Mouse (Mus musculus): ENCODE data around the gene Dusp13.

Dusp13 gene

DNA sequence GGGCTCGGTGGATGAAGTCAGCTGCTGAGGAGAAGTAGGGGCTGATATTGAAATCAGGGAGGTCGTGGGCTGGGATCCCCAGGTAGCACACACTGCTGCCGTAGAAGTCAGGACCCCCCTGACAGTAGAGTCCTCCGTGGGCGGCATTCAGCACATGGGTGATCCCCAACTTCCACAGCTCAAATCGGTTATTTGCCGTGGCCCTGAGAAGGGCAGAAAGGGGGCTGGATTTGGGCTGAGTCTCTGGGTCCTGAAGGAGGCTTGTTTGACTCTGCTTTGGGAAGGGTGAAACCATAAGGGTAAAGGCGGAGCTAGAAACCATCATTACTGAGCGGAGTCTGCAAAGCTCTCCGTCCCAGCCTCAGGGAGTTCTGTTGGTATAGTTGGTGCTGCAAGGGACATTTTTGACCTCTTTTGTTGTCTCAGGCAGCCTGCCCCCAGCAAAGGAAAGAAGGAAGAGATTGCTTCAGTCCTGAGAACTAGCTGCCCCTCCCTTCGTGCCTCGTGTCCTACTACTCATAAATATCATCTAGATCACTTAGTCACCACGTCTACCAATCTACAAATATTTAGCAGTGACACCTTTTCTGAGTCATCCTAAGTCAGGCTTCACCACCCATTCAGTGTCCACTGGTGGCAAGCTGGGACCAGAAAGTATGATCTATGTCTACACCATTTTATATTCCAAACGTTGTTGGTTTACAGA is 3.4 kb downstream of the Dusp13 start:
- no peak for DNase-seq (ENCODE audit: low spot score)

- DNase-seq (ENCODE audit: low spot score), result no peak
These were observed 4.1 kb downstream of the Dusp13 start for GRCm38 (mm10) chr14:21746846-21747245.

- no peak for DNase-seq (ENCODE audit: low spot score)
These were observed 4.7 kb downstream of the Dusp13 start for GRCm38 (mm10) chr14:21746251-21746650.

GRCm38 (mm10) chr14:21745149-21745548 is 5.8 kb downstream of the Dusp13 start:
- no peak for DNase-seq (ENCODE audit: low spot score)

- DNase-seq (ENCODE audit: low spot score), result no peak
These were observed 6.8 kb downstream of the Dusp13 start for GRCm38 (mm10) chr14:21744169-21744568.

DNA sequence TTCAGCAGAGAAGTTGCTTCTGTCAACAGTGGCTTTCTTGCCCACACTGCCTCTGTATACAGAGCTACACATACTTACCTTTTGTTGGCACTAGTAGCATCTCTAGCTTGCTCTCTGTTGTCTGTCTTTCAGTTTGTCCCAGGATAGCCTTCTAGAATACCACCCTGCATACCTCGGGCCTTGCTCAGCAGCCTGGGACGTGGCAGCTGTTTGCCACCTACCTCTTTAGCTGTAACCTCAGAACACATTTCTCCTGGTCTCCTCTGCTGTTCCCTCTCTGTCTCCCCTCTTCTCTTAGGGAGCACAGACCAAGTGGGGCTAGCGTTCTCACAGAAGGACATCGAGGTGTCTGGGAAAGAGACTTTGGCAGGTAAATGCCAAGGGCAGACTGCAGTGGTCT is 8.5 kb downstream of the Dusp13 start:
- no peak for DNase-seq (ENCODE audit: low spot score)

DNA sequence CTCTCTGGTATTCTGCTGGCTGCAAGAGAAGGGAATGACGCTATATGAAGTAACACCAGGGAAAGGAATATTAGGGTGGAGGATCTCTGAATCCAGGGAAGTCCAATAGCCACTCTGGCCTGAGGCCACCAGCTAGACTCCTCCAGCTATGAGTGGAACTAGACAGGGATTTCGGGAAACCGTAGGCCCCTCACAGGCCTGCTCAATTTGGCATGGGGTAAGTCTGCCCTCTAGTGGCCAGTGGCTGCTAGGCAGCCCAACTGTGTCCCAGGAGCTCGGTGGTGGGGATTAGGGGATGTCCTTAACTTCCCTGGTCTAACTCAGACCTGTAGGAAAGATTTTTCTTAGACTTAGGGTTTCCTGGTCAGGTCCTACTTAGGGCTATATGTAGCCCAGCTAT is 9.2 kb downstream of the Dusp13 start:
- DNase-seq (ENCODE audit: low spot score), result peak; percentile 84

- no peak for DNase-seq (ENCODE audit: low spot score)
These were observed 9.7 kb downstream of the Dusp13 start for GRCm38 (mm10) chr14:21741314-21741713.

DNA sequence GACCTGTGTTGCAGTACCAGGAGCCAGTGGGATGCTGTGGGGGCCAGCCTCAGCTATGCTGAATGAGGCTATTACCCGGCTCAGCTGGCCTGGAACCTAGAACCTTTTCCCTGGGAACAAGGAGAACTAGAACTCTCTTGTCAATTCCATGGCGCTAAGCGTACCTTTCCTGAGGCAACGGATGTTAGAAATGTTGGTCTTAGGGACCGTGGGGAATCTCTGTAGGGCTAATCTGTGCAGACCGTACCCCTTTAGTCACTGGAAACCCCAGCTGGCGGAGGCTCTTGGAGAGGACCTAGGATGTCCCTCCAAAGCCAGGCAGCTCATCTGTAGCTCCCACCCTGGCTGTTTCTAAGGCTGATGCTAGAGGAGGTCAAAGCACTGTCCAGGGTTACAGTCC is 10.6 kb downstream of the Dusp13 start:
- DNase-seq (ENCODE audit: low spot score), result no peak

- DNase-seq (ENCODE audit: low spot score), result no peak
These were observed 17.7 kb downstream of the Dusp13 start for GRCm38 (mm10) chr14:21733131-21733905.

- DNase-seq (ENCODE audit: low spot score), result no peak
These were observed 21.0 kb downstream of the Dusp13 start for GRCm38 (mm10) chr14:21729936-21730335.

- no peak for DNase-seq (ENCODE audit: low spot score)
These were observed 21.8 kb downstream of the Dusp13 start for GRCm38 (mm10) chr14:21729031-21729732.

GRCm38 (mm10) chr14:21722021-21722698 is 28.8 kb downstream of the Dusp13 start:
- no peak for DNase-seq (ENCODE audit: low spot score)

- DNase-seq (ENCODE audit: low spot score), result no peak
These were observed 30.4 kb downstream of the Dusp13 start for GRCm38 (mm10) chr14:21720430-21721205.

- DNase-seq (ENCODE audit: low spot score), result peak; percentile 59
These were observed 31.2 kb downstream of the Dusp13 start for GRCm38 (mm10) chr14:21719646-21720383.

- peak; percentile 30 for DNase-seq (ENCODE audit: low spot score)
These were observed 36.5 kb downstream of the Dusp13 start, which contains the start of gene Dupd1 for GRCm38 (mm10) chr14:21714486-21714885. Dupd1 (minus strand) TSS chr14:21714576.

DNA sequence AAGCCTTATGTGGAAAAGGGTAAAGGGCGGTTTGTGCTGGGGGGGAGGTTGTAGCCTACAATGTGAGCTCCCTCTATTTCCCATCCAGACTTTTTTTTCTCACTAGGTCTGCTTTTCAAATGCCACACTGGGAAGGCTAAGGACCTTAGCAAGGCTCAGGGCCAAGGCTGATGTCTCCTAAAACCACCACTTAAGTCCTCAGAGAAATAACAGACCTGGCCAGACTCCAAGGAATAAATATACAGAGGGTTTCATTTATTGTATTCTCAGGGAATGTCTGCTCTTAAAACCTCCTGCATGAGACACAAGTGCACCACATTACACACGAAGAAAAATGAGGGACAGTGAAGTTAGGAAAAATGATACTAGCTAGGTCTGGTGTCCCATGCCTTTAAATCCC is 39.8 kb downstream of the Dusp13 start:
- no peak for DNase-seq (ENCODE audit: low spot score)

DNA sequence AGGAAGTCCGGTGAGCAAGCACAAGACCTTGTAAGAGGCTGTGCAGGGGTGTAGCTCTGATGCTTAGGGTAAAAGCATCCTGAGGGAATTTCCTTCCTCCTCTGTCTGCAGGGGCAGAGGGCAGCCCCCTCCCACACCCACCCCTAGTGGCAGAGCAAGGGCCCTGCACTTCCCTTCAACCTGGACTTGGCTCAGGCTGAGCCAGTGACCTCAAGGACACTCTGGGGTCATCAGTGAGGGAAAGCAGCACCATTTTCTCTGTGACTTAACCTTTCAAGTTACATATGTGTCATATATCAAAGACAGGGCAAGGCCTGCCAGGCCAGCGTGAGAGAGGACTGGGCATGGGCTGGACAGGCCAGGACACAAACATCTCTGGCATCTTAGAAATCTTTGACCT is 41.4 kb downstream of the Dusp13 start:
- peak; percentile 45 for DNase-seq (ENCODE audit: low spot score)

- DNase-seq (ENCODE audit: low spot score), result no peak
These were observed 44.0 kb downstream of the Dusp13 start for GRCm38 (mm10) chr14:21706759-21707571.

GRCm38 (mm10) chr14:21705462-21705861 is 45.5 kb downstream of the Dusp13 start:
- no peak for DNase-seq (ENCODE audit: low spot score)
